Mouse (Mus musculus) MEL (cell line): ENCODE results near the gene Gm42715.

Experiments used
- CHD1 ChIP-seq: IDR thresholded peaks from 2 replicates; pipeline ENCODE4 v1.6.1; 2012; ENCODE audit warnings: low read depth, mild to moderate bottlenecking, inconsistent platforms, low read length, improper control_type of control experiment
- CTCF ChIP-seq, 3 experiments: IDR thresholded peaks in 2 of 3; conservative IDR thresholded peaks in 1 of 3; 2 replicates each; pipeline ENCODE4 v1.5.1; 2011 to 2012; ENCODE audit warnings: low read length in 3 of 3, low read depth in 2 of 3, mild to moderate bottlenecking in 2 of 3, improper control_type of control experiment in 1 of 3, inconsistent platforms in 1 of 3, mixed read lengths in 1 of 3, moderate library complexity in 1 of 3; ENCODE audit not compliant: control insufficient read depth in 1 of 3, insufficient read depth in 1 of 3, poor library complexity in 1 of 3, severe bottlenecking in 1 of 3
- GATA1 ChIP-seq: IDR thresholded peaks from 2 replicates; pipeline ENCODE4 v1.6.1; 2011; ENCODE audit warnings: low read depth, low read length, improper control_type of control experiment
- POLR2A ChIP-seq, 2 experiments: IDR thresholded peaks; 2 replicates each; pipeline ENCODE4 v1.6.1; 2011 to 2012; ENCODE audit warnings: low read length in 2 of 2, mild to moderate bottlenecking in 2 of 2, control low read depth in 1 of 2, improper control_type of control experiment in 1 of 2, low read depth in 1 of 2, moderate library complexity in 1 of 2; ENCODE audit not compliant: control insufficient read depth in 1 of 2, insufficient read depth in 1 of 2, poor library complexity in 1 of 2
- ZNF384 ChIP-seq: IDR thresholded peaks from 2 replicates; pipeline ENCODE4 v1.6.1; 2012; ENCODE audit warnings: low read depth, mild to moderate bottlenecking, inconsistent platforms, low read length, improper control_type of control experiment

- TF ChIP-seq CTCF (IDR thresholded peaks at IDR 0.05 in 2 of 3, conservative IDR thresholded peaks at IDR 0.05 in 1 of 3; ENCODE audit: control insufficient read depth in 1 of 3, insufficient read depth in 1 of 3, low read depth in 2 of 3, low read length in 3 of 3, poor library complexity in 1 of 3, severe bottlenecking in 1 of 3): no peak
- no peak for TF ChIP-seq CHD1
- no peak for TF ChIP-seq GATA1
- no peak for TF ChIP-seq POLR2A (IDR thresholded peaks at IDR 0.05; ENCODE audit: control insufficient read depth in 1 of 2, insufficient read depth in 1 of 2, low read depth in 1 of 2, low read length in 2 of 2, poor library complexity in 1 of 2)
- no peak for TF ChIP-seq ZNF384
These were observed 77.4 kb downstream of the Gm42715 start for GRCm38 (mm10) chr7:127596747-127597146.
